Mouse (Mus musculus) ES-Bruce4 (cell line): Measurements from ENCODE around the gene Olfr887.

Experiments
- EP300 ChIP-seq: IDR thresholded peaks from 2 replicates; pipeline ENCODE4 v1.6.1; 2011; ENCODE audit warnings: low read depth, low read length; ENCODE audit not compliant: insufficient read depth
- POLR2A ChIP-seq: IDR thresholded peaks from one replicate; pipeline ENCODE4 v1.8.1; 2011; ENCODE audit warnings: low read length; ENCODE audit not compliant: insufficient read depth

DNA sequence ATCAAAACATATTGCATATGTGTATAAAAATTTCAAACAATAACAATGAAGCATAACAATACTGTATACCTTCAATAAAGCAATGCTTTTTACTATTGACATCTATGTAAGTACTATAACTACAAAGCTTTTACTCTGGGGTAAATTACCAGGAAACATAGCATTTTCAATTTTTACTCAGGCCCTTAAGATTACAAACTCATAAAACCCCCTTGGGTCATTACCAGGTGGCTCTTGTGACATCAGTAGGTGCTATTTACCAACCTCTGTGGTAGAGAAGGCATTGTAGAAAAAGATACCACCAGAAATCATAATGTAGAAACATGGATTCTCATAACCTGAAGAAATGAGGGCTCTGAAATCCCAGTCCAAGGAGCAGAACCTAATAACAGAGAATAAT is 31.0 kb downstream of the Olfr887 start, which contains the start of gene Olfr889:
- no peak for TF ChIP-seq POLR2A
- no peak for TF ChIP-seq EP300
